Mouse (Mus musculus): ENCODE data around the gene Hsf5. TPM values are rescaled to one million over a fixed set of nuclear protein-coding genes. Genes with fewer than 3 reads are reported as not detected.

Hsf5 gene
- polyA plus RNA-seq, 1 experiment from 2014 or later, result 0.33 TPM

DNA sequence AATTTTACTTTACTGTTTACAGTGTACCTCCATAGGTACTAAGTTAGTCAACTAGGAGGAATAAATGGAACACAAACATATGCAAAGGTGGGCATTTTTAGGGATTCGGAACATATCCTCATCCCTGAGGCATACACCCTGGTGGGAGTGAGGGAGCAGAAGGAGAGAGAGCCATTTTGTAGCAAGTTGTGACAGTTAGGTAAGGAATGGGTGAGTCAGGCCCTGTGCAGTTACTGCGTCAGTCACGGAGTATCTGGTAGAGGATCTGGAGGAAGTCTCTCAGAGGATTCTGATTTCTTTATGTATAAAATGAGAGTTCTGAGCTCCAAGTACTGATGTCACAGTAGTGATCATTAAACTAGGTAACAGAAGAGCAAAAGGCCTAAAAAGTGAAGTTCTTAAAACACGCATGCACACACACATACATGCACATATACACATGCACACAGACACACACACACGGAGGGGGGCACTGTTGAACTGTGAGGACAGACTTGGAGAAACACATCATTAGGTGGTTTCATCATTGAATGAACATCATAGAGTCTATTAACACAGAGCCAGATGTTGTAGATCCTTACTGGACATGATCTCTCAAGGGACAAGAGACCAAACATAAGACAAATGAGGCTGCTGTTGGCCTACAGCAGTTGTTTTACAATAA lies 29.6 kb upstream of the Hsf5 start:
- Histone ChIP-seq H3K27me3 (ENCODE audit: control insufficient read depth, insufficient read depth, low read length) (no peaks in the 10 kb centered on the region), H3K36me3 (ENCODE audit: control insufficient read depth, insufficient read depth, low read length) (no peaks in the 10 kb centered on the region), H3K4me3 (ENCODE audit: low read depth, low read length) (no peak overlapping the region), H3K4me1 (ENCODE audit: control insufficient read depth, insufficient read depth, low read length) (peaks cover 9% of the 10 kb centered on the region), H3K9me3 (ENCODE audit: control insufficient read depth, low read length) (no peaks in the 10 kb centered on the region), H3K27ac (ENCODE audit: low read depth, low read length) (no peak overlapping the region), H3K4me2 (ENCODE audit: low read depth, low read length) (no peak overlapping the region), H3K9ac (replicated peaks; ENCODE audit: low read depth, low read length) (no peak overlapping the region)
- no peak for ATAC-seq (ENCODE audit: low read depth)
- 90% methylated on average over 5 of the region's 5 CpGs for WGBS

DNA sequence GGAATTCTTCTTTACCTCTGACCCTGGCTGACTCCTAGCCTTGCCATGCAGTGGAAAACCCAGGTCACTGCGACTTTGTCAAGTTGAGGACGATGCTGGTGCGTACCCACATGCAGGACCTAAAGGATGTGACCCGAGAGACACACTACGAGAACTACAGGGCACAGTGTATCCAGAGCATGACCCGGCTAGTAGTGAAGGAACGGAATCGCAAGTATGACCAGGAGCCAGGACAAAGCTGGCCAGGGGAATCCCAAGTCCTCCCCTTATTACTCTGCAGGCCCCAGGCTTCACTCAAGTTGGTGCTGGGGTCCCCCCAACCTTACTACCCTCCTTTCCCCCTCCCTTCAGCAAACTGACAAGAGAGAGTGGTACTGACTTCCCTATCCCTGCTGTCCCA lies 27.4 kb upstream of the Hsf5 start:
- Histone ChIP-seq H3K9ac (replicated peaks; ENCODE audit: low read depth, low read length) (no peak overlapping the region), H3K4me3 (ENCODE audit: low read depth, low read length) (no peak overlapping the region), H3K27me3 (ENCODE audit: control insufficient read depth, insufficient read depth, low read length) (no peaks in the 10 kb centered on the region), H3K36me3 (ENCODE audit: control insufficient read depth, insufficient read depth, low read length) (no peaks in the 10 kb centered on the region), H3K4me2 (ENCODE audit: low read depth, low read length) (no peak overlapping the region), H3K9me3 (ENCODE audit: control insufficient read depth, low read length) (no peaks in the 10 kb centered on the region), H3K27ac (ENCODE audit: low read depth, low read length) (no peak overlapping the region), H3K4me1 (ENCODE audit: control insufficient read depth, insufficient read depth, low read length) (peaks cover 18% of the 10 kb centered on the region)
- no peak for ATAC-seq (ENCODE audit: low read depth)
- 93% methylated on average over 8 of the region's 8 CpGs for WGBS

DNA sequence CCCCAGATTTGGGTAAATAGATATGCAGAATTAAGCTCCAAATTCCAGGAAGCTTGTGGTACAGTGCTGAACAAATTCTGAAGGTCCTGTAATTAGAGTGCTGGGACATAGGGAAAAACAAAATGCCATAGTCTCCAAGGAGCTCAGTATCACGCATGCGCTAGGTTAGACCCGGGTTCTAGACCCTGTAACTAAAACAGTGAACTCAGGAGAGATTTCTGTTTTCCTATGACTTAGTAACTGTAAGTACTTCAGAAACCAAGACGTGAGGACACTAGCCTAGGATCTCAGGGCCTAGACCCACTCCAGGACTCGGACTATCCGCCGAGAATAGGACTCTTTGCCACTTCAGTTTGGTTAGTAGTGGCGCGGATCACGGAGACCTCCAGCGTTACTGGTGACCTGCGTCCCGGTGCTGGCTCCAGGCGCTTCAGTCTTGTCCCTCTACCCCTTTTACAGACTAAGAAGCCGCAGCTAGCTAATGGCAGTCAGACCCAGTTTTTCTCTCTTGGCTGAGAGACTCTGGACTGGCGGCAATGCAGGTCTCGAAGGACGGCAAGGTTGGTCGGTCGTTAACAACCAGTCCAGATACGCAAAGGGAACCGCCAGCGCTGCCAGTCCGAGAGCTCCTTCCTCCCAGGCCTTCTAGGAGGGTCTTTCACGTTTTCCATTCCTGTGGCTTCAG lies 26.0 kb upstream of the Hsf5 start:
- Histone ChIP-seq H3K9me3 (ENCODE audit: control insufficient read depth, low read length) (no peaks in the 10 kb centered on the region), H3K36me3 (ENCODE audit: control insufficient read depth, insufficient read depth, low read length) (no peaks in the 10 kb centered on the region), H3K9ac (replicated peaks; ENCODE audit: low read depth, low read length) (peak overlapping the region; percentile 86), H3K27ac (ENCODE audit: low read depth, low read length) (peak overlapping the region; percentile 92), H3K4me3 (ENCODE audit: low read depth, low read length) (peak overlapping the region; percentile 72), H3K4me1 (ENCODE audit: control insufficient read depth, insufficient read depth, low read length) (peaks cover 22% of the 10 kb centered on the region), H3K27me3 (ENCODE audit: control insufficient read depth, insufficient read depth, low read length) (no peaks in the 10 kb centered on the region), H3K4me2 (ENCODE audit: low read depth, low read length) (peak overlapping the region; percentile 87)
- 3% methylated on average over 25 of the region's 25 CpGs for WGBS
- no peak for ATAC-seq (ENCODE audit: low read depth)

- H3K9ac ChIP-seq (replicated peaks; ENCODE audit: low read depth, low read length), result peak within 1 kb of the TSS; percentile 86
- H3K4me3 ChIP-seq (ENCODE audit: low read depth, low read length), result peak within 1 kb of the TSS; percentile 72
- H3K27ac ChIP-seq (ENCODE audit: low read depth, low read length), result peak within 1 kb of the TSS; percentile 92
- ATAC-seq (ENCODE audit: low read depth), result peak; percentile 97
- H3K4me1 ChIP-seq (ENCODE audit: control insufficient read depth, insufficient read depth, low read length), result peaks cover 28% of the 10 kb centered on the region
- under 1% methylated on average over 45 of the region's 61 CpGs for WGBS
- no peaks in the 10 kb centered on the region for H3K36me3 ChIP-seq (ENCODE audit: control insufficient read depth, insufficient read depth, low read length)
- peak within 1 kb of the TSS; percentile 87 for H3K4me2 ChIP-seq (ENCODE audit: low read depth, low read length)
- H3K27me3 ChIP-seq (ENCODE audit: control insufficient read depth, insufficient read depth, low read length), result no peaks in the 10 kb centered on the region
- no peaks in the 10 kb centered on the region for H3K9me3 ChIP-seq (ENCODE audit: control insufficient read depth, low read length)
Measured at GRCm38 (mm10) chr11:87591526-87592353, 25.2 kb upstream of the Hsf5 start, which contains the start of gene Mtmr4. Mtmr4 (plus strand) TSS chr11:87592162.

DNA sequence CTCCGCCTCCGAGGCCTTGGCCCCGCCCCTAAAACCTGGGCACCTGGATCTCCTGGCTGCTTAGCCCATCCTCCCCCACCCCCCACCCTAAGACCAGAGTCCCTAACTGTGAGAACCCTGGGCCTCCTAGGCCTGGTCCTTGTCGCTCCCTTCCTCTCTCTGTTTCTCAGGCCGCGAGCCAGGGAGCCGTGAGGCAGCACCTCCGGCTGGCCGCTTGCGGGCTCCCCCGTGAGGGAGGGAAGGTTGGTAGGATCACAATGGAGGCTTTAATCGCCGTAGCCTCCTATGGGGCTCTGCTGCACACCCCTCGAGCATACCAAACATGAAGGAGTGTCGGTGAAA lies 24.6 kb upstream of the Hsf5 start:
- Histone ChIP-seq H3K4me1 (ENCODE audit: control insufficient read depth, insufficient read depth, low read length) (peaks cover 33% of the 10 kb centered on the region), H3K27ac (ENCODE audit: low read depth, low read length) (peak overlapping the region; percentile 87), H3K4me3 (ENCODE audit: low read depth, low read length) (peak overlapping the region; percentile 72), H3K36me3 (ENCODE audit: control insufficient read depth, insufficient read depth, low read length) (no peaks in the 10 kb centered on the region), H3K4me2 (ENCODE audit: low read depth, low read length) (peak overlapping the region; percentile 87), H3K9ac (replicated peaks; ENCODE audit: low read depth, low read length) (peak overlapping the region; percentile 78), H3K9me3 (ENCODE audit: control insufficient read depth, low read length) (no peaks in the 10 kb centered on the region), H3K27me3 (ENCODE audit: control insufficient read depth, insufficient read depth, low read length) (no peaks in the 10 kb centered on the region)
- no peak; the same call in 1 of the 2 replicates for ATAC-seq (ENCODE audit: low read depth)
- 0% methylated on average over 15 of the region's 15 CpGs for WGBS

GRCm38 (mm10) chr11:87592713-87593598 lies 24.0 kb upstream of the Hsf5 start:
- peaks cover 33% of the 10 kb centered on the region for H3K4me1 ChIP-seq (ENCODE audit: control insufficient read depth, insufficient read depth, low read length)
- no peaks in the 10 kb centered on the region for H3K27me3 ChIP-seq (ENCODE audit: control insufficient read depth, insufficient read depth, low read length)
- no peaks in the 10 kb centered on the region for H3K9me3 ChIP-seq (ENCODE audit: control insufficient read depth, low read length)
- H3K27ac ChIP-seq (ENCODE audit: low read depth, low read length), result peak overlapping the region; percentile 87
- peak overlapping the region; percentile 78 for H3K9ac ChIP-seq (replicated peaks; ENCODE audit: low read depth, low read length)
- H3K4me2 ChIP-seq (ENCODE audit: low read depth, low read length), result peak overlapping the region; percentile 87
- WGBS, result 23% methylated on average over 13 of the region's 13 CpGs
- ATAC-seq (ENCODE audit: low read depth), result no peak
- peak overlapping the region; percentile 72 for H3K4me3 ChIP-seq (ENCODE audit: low read depth, low read length)
- H3K36me3 ChIP-seq (ENCODE audit: control insufficient read depth, insufficient read depth, low read length), result peaks cover 3% of the 10 kb centered on the region; the same call in 1 of the 2 replicates

GRCm38 (mm10) chr11:87595327-87595841 lies 21.6 kb upstream of the Hsf5 start:
- WGBS, result 4% methylated on average over 18 of the region's 37 CpGs
- Histone ChIP-seq H3K9ac (replicated peaks; ENCODE audit: low read depth, low read length) (peak overlapping the region; percentile 93), H3K27ac (ENCODE audit: low read depth, low read length) (peak overlapping the region; percentile 85), H3K4me2 (ENCODE audit: low read depth, low read length) (peak overlapping the region; percentile 80), H3K4me1 (ENCODE audit: control insufficient read depth, insufficient read depth, low read length) (peaks cover 28% of the 10 kb centered on the region), H3K4me3 (ENCODE audit: low read depth, low read length) (peak overlapping the region; percentile 87), H3K27me3 (ENCODE audit: control insufficient read depth, insufficient read depth, low read length) (no peaks in the 10 kb centered on the region), H3K9me3 (ENCODE audit: control insufficient read depth, low read length) (no peaks in the 10 kb centered on the region), H3K36me3 (ENCODE audit: control insufficient read depth, insufficient read depth, low read length) (peaks cover 27% of the 10 kb centered on the region)
- ATAC-seq (ENCODE audit: low read depth), result peak; percentile 50

DNA sequence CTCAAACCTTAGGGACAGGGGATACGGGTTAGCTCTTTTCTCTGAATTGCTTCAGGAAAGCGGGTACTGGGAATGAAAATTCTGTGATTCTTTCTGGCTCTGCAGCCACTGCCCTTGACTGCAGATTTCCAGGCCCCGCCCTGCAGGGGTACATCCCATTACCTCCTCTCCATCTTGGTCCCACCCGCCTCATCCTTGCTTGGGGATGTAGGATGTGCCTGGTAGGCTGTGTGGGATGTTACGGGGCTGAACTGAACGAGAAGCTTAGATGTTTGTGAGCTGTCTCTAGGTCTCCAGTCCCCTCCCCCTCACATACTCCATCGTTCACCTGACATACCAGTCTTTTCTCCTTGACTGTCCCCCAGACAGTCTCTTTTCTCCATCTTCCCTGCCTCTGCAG lies 21.0 kb upstream of the Hsf5 start:
- no peak for ATAC-seq (ENCODE audit: low read depth)
- Histone ChIP-seq H3K9me3 (ENCODE audit: control insufficient read depth, low read length) (no peaks in the 10 kb centered on the region), H3K27ac (ENCODE audit: low read depth, low read length) (peak overlapping the region; percentile 85), H3K4me1 (ENCODE audit: control insufficient read depth, insufficient read depth, low read length) (peaks cover 24% of the 10 kb centered on the region), H3K9ac (replicated peaks; ENCODE audit: low read depth, low read length) (peak overlapping the region; percentile 93), H3K27me3 (ENCODE audit: control insufficient read depth, insufficient read depth, low read length) (no peaks in the 10 kb centered on the region), H3K4me3 (ENCODE audit: low read depth, low read length) (peak overlapping the region; percentile 87), H3K4me2 (ENCODE audit: low read depth, low read length) (peak overlapping the region; percentile 80), H3K36me3 (ENCODE audit: control insufficient read depth, insufficient read depth, low read length) (peaks cover 33% of the 10 kb centered on the region)
- WGBS, result 3% methylated on average over 7 of the region's 7 CpGs
